Mouse (Mus musculus): ENCODE measurements around the gene Fggy.

Gene Fggy

DNA sequence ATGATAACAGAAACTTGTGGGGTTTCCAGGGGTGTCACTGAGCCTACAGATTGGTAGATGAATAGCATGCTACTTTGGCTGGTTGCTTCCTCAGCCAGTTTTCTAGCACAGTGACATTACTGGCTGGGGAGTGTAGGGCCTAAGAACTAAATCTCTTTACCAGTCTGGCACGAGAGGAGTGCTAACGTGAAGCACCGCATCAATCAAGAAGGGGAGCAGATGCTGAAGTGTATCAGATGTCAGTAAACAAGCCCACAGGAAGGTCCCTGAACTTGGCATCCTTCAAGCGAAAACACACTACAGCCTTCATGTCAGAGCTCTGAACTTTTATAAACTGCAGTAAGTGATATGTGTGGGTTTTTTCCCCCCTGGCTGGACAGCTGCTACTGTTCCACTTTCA lies 303.8 kb downstream of the Fggy start:
- no peak for DNase-seq (ENCODE audit: low spot score)

DNA sequence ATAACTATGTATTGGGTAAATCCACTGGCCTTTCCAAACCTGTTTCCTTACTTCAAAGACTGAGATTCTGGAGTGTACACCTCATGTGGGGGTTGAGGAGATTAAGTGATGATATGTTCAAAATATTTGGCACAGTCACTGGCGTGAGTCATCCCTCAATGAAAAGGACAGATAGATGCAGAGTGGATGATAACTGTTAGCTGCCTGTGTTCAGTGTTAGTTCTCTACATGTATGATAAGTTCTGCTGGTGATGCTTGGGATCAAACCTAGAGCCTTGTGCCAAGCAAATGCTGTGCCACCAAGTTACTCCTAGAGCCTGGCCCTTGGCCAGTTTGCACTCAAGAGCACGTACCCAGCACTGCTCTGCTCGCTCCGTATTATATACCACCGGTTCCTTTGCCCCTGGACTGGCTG lies 304.4 kb downstream of the Fggy start:
- DNase-seq (ENCODE audit: low spot score): no peak

GRCm38 (mm10) chr4:95862276-95862675 lies 305.0 kb downstream of the Fggy start:
- DNase-seq (ENCODE audit: low spot score): no peak

DNA sequence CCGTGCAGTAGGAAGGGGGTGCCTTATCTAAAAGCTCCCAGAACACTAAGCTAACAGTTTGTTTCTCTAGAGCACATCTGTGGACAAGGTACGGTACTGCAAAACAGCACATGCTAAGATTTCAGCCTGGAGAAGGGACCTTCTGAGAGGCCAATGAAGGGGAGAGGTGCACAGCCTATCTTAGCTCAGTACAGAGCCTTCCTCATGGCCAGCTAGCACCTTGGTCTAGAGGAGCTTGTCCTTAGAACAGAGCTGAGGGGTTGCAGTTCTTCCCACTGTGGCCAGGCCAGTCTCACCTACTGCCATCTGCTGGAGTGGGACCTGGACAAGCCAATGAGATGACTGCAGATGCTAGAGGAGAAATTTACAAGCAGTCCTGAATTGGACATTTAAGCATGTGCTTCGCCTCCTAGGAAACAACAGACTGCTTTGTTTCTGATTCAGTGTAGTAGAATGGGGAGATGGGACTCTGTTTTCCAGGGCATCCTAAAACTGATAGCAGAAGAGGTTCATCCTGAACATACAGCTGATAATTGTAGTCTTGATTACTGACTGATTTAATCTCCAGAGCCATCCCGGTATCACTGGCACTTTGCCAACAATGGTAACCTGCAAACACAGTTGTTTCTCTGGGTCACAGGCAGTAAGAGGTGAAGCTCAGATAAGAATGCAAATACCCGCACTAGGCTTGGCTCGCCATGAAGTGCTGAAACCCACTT lies 305.6 kb downstream of the Fggy start:
- no peak for DNase-seq (ENCODE audit: low spot score)

GRCm38 (mm10) chr4:95863500-95863803 lies 306.1 kb downstream of the Fggy start:
- DNase-seq (ENCODE audit: low spot score): no peak

- no peak for DNase-seq (ENCODE audit: low spot score)
Measured at GRCm38 (mm10) chr4:95865251-95865650, 307.9 kb downstream of the Fggy start.

DNA sequence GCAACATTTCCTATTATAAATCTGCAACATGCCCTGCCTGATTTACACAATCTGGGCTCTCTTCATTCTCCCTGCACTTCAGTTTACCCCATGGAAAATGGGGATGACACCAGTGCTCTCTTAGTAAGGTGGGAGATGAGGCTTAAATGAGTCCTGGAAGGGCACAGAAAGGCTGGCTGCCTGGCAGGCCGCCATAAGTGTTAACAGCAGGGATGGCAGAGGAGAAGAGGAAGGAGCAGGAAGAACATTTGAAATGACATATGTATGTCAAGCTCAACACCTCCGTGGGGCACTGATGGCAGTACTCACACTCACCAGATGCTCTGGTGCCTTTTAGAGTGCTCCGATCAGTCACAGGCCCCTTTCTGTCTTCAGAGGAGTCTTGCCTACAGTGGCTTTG lies 308.6 kb downstream of the Fggy start:
- no peak for DNase-seq (ENCODE audit: low spot score)

DNA sequence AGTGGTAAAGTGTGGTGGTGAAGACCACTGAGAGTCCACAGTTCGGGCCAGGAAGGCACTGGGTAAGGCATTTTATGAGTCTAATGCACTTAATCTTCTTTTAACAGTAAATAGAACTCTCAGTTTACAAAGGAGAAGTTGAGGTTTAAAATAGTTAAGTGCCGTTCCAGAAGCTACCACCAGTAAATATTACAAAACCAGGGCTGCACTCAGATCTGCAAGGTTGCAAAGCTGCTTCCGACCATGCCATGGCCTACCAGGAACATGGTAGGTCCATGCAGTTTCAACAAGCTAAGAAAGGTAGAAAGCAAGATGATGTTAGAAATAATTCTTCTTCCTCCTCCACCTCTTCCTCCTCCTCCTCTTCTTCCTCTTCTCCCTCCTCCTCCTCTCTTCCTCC lies 309.8 kb downstream of the Fggy start:
- DNase-seq (ENCODE audit: low spot score): no peak

GRCm38 (mm10) chr4:95868348-95868747 lies 311.0 kb downstream of the Fggy start:
- DNase-seq (ENCODE audit: low spot score): no peak

GRCm38 (mm10) chr4:95871216-95871881 lies 314.0 kb downstream of the Fggy start:
- DNase-seq (ENCODE audit: low spot score): peak; percentile 81

DNA sequence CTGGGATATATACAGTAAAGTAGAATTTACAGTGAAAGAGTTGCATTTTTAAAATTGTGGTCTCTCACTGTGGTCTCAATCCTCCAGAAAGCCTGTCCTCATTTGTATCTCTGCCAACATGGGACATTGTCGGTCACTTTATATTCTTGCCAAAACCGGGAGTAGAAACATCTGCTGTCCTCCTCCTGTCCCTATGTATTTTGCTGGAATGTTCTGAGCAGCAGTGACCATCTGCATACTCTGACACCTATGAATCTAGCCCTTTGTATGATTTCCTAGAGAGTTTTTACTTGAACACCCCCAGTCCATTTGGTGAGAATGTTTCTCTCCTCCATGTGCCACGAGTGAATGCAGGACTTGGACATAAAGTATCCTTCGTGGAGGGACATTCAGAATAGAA lies 318.6 kb downstream of the Fggy start:
- no peak for DNase-seq (ENCODE audit: low spot score)

DNA sequence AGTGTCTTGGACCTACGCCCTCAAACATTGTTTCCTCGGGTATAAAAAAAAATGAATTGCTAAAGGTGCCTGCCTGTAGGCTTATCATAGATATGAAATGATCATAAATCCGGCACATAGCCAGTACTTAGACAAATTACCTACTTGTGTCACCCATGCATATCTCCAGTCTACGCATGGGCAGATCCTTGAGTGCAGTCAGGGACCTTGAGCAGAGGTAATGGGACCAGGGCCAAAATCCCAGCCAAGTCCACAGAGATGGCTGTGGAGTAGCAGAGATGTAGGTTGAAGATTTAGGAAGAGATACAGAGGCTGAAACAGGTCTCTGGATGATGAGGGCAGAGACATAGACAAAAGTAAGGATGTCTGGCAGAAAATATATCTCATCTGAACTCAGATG lies 320.1 kb downstream of the Fggy start:
- no peak for DNase-seq (ENCODE audit: low spot score)

DNA sequence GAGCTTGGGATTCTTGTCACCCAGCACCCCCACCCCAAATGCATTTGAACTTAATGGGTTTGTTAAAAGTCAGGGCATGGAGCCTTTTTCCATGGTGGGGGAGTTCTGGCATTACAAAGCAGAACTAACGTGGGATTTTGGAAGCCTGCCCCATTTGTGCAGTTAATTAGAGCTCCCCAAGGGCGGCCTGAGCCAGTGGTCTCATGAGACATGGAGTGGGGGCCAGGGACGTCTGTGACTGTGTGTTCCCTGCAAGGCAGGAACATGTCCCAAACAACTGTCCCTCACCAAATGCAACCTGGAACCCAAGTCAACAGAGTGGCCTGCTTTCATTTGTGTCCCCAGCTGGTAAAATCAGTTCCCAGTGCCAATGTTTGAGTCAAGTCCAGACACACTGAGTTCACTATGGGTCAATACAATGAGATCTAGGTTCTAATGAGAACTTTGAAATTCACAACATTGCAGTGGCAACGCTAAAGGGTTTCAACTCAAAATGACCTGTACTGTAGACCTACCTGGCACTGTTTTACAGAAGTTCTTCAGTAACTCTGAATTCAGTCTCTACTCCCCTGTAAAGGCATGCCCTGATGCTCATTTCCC lies 324.5 kb downstream of the Fggy start:
- no peak for DNase-seq (ENCODE audit: low spot score)

- no peak for DNase-seq (ENCODE audit: low spot score)
Measured at GRCm38 (mm10) chr4:95884184-95885145, 327.2 kb downstream of the Fggy start.

DNA sequence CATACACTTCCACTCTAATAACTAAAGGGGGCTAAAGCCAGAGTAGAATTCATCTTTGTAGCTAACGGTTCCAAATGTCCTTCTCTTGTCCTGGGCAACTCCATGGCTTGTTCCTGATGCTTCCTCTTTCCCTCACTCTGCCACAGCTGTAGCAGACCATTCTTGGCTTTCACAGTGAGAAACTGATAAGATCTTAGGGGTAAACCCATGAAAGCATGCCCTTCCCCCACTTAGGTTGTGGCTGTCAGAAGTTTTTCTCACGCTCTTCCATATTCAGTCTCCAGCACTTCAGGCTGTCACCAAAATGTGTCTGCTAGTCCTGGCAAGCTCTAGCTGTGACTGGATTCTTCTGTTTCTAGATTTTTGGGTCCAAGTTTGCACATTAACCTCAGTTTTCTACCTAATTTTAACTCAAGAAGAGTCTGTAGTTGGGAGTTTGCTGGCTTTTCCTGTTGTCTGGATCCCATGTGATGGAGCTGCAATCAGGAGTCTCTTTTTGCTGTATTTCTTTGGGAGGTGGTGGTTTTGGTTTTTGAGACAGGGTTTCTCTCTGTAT lies 338.0 kb downstream of the Fggy start:
- DNase-seq (ENCODE audit: low spot score): no peak

DNA sequence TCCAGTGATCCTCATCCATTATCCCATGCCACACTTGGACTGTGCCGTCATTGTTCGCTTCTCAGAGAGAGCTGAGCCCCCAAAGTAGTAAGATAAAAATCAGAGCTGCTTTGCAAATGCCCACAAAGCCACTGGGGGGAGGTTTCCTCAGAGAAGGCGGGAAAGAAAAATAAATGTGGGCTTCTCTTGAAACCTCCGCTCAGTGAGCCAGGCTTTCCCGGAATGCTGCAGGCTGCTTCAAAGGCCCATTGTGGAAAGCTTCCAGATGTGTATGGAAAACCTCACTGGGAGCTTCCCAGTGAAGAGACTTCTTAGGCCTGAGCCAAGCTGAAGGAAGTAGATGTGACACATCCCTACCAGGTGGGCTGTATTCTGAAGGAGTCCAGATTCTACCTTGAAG lies 339.3 kb downstream of the Fggy start:
- DNase-seq (ENCODE audit: low spot score): no peak

DNA sequence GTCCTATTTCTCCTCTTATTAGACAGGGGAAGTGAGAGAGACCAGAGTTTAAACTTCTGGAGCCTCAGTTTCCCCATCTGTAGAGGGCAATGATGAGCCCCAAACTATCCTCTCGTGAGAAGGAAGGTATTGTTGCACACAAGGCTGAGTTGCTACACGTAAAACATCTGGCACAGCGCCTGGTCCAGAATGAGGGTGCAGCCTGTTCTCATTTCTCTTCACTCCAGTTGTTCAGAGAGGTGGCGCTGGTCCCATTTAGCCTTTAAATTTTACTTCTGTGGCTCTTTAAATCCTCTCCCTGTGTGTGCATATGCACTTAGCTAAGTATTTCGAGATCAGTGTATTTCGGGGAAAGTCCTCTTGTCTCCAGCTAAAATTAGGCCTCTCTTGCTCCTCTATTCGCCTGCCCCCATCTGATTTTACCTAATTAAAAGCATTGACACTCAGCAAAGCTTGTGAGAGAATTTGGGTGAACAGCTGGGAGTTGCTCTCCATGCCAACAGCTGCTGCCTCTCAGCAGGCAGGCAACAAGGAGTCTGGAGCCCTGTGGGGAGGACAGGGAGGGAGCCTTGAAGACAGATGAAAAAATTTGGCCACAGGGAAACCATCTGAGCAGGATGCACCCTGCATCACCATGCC lies 340.0 kb downstream of the Fggy start:
- DNase-seq (ENCODE audit: low spot score): peak; percentile 21

DNA sequence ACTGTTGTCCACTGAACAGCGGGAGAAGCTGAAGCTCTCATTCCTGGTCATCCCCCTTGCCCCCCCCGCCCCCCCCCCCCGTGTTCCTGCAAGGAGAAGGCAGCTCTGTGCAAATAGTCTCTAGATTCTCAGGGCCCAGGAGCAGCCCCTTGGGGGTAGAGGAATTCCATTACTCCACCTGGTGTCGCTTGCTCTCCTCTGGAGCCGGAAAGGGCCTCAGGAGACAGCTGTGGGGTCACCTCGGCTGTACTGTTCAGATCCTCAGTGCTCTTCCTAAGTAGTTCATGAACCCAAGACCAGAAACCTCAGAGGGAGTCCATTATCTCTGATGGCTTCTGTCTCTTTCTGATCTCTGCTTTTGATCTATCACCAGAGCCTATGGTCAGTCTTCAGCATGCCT lies 341.4 kb downstream of the Fggy start:
- no peak for DNase-seq (ENCODE audit: low spot score)

GRCm38 (mm10) chr4:95899926-95900712 lies 342.8 kb downstream of the Fggy start:
- DNase-seq (ENCODE audit: low spot score): no peak

GRCm38 (mm10) chr4:95900815-95901214 lies 343.5 kb downstream of the Fggy start:
- no peak for DNase-seq (ENCODE audit: low spot score)

DNA sequence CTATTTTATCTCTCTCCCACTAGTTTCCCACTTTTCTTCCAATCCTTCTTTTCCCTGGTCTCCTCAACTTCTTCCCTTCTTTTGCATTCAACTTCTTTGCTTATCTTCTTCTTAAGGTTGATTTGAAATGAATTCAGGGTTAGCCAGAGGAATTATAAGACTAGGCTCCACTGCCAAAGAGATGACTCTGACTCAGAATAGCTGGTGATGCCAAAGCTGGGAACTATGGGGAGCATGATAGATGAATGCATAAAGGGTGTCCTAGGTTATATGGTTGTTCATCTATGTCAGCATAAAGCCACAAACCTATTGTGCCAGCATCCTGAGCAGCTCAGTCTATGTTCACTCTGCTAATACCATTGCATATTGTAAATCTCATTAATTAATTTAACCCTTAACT lies 348.8 kb downstream of the Fggy start:
- no peak for DNase-seq (ENCODE audit: low spot score)
